Mouse (Mus musculus) fibroblast of lung, adult 2 months (primary cell): ENCODE data around the gene Patj.
A peak's percentile ranks its signal among the peaks of the same experiment; 100 is the strongest.

Experiments
- DNase-seq: peaks from one replicate; pipeline ENCODE4 v3.0.0-alpha.2; 2011; ENCODE audit warnings: low read depth

The Patj gene

GRCm38 (mm10) chr4:98508471-98509271 is 113.1 kb downstream of the Patj start:
- DNase-seq, result no peak

GRCm38 (mm10) chr4:98509939-98510338 is 114.4 kb downstream of the Patj start:
- no peak for DNase-seq

- DNase-seq, result peak; percentile 77
Observed at GRCm38 (mm10) chr4:98511296-98511695, 115.7 kb downstream of the Patj start.

- DNase-seq, result no peak
Observed at GRCm38 (mm10) chr4:98511964-98512743, 116.6 kb downstream of the Patj start.

- no peak for DNase-seq
Observed at GRCm38 (mm10) chr4:98520492-98520891, 124.9 kb downstream of the Patj start.

GRCm38 (mm10) chr4:98524525-98524924 is 128.9 kb downstream of the Patj start:
- DNase-seq, result no peak

GRCm38 (mm10) chr4:98535446-98535845 is 139.9 kb downstream of the Patj start:
- DNase-seq, result no peak

- no peak for DNase-seq
Observed at GRCm38 (mm10) chr4:98541591-98541990, 146.0 kb downstream of the Patj start.

GRCm38 (mm10) chr4:98543001-98543400 is 147.4 kb downstream of the Patj start:
- DNase-seq, result no peak

- DNase-seq, result no peak
Observed at GRCm38 (mm10) chr4:98545376-98545775, 149.8 kb downstream of the Patj start.

GRCm38 (mm10) chr4:98546456-98547176 is 151.0 kb downstream of the Patj start:
- no peak for DNase-seq

- no peak for DNase-seq
Observed at GRCm38 (mm10) chr4:98549491-98549890, 153.9 kb downstream of the Patj start.

GRCm38 (mm10) chr4:98550116-98550515 is 154.5 kb downstream of the Patj start:
- no peak for DNase-seq

- DNase-seq, result no peak
Observed at GRCm38 (mm10) chr4:98555666-98556065, 160.1 kb downstream of the Patj start.

GRCm38 (mm10) chr4:98556449-98556848 is 160.9 kb downstream of the Patj start:
- DNase-seq, result no peak

GRCm38 (mm10) chr4:98557192-98557591 is 161.6 kb downstream of the Patj start:
- no peak for DNase-seq

GRCm38 (mm10) chr4:98560196-98560830 is 164.7 kb downstream of the Patj start:
- DNase-seq, result no peak

- no peak for DNase-seq
Observed at GRCm38 (mm10) chr4:98563082-98563481, 167.5 kb downstream of the Patj start.

- DNase-seq, result no peak
Observed at GRCm38 (mm10) chr4:98563506-98564195, 168.1 kb downstream of the Patj start.

- no peak for DNase-seq
Observed at GRCm38 (mm10) chr4:98564196-98564865, 168.7 kb downstream of the Patj start.

- no peak for DNase-seq
Observed at GRCm38 (mm10) chr4:98566741-98567140, 171.2 kb downstream of the Patj start.
